In genomic region chr16:20130397-20130796, GRCm38 (mm10) we compare ENCODE assay signal across 18 mouse cellular contexts.
"Had no signal": no experiment of that assay in that cellular context is flagged by ENCODE, and none has a peak within 500 bp of the region (broad histone marks: within the 10 kb centered on the region; RNA-seq: fewer than 3 reads in every experiment).

No protein-coding gene starts in this region.

- DNase-seq: kidney, adult 11 months; kidney, adult 8-10 months; kidney, postnatal 14 days; kidney, postnatal 4 days; left cerebral cortex, postnatal 4 days; liver, postnatal 0 days; lung, embryonic 14.5 days; thymus, adult 2 months; thymus, postnatal 14 days; thymus, postnatal 4 days had no signal

- H3K4me1 ChIP-seq: intestine, embryonic 15.5 days; limb, embryonic 12.5 days; limb, embryonic 15.5 days had no signal

- H3K27me3 ChIP-seq: intestine, embryonic 15.5 days; limb, embryonic 12.5 days; limb, embryonic 15.5 days had no signal

- H3K36me3 ChIP-seq: intestine, embryonic 15.5 days had no signal

- H3K27ac ChIP-seq: intestine, embryonic 15.5 days; limb, embryonic 12.5 days; limb, embryonic 15.5 days; liver, embryonic 14.5 days; macrophage; stomach, postnatal 0 days had no signal

- H3K9ac ChIP-seq: intestine, embryonic 15.5 days; limb, embryonic 12.5 days; limb, embryonic 15.5 days; liver, embryonic 14.5 days; liver, postnatal 0 days; lung, embryonic 14.5 days had no signal

- H3K4me2 ChIP-seq: intestine, embryonic 15.5 days; limb, embryonic 12.5 days; limb, embryonic 15.5 days; liver, embryonic 11.5 days; lung, embryonic 14.5 days had no signal

- H3K4me3 ChIP-seq: intestine, embryonic 15.5 days; limb, embryonic 12.5 days; limb, embryonic 15.5 days had no signal

- H3K9me3 ChIP-seq: intestine, embryonic 15.5 days; limb, embryonic 12.5 days; limb, embryonic 15.5 days had no signal

- ATAC-seq: intestine, embryonic 15.5 days; liver, postnatal 0 days; lung, postnatal 0 days had no signal
